Mouse (Mus musculus): Measurements from ENCODE around the gene Tead1.

DNA sequence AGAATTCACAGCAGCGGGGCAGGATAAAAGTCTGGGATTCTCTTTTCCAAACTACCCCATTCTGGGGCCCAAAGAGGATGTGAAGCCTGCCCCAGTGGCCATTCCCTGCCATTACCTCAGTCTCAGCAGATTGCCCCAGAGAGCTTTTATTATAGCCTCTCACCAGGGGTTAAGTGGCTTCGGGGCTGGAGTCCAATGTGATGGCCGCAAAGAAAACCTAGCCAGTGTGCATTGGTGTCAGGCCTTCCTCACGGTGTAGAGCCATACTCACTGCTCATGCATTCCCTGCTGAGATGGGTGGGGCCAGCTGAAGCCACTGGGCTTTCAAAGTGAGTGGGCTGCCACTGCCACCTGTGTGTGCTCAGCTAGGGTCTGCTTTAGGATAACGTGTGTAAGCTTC lies 175.4 kb downstream of the Tead1 start:
- TF ChIP-seq POLR2A (IDR thresholded peaks at IDR 0.05; ENCODE audit: low read depth, low read length) (no peak), CTCF (IDR thresholded peaks at IDR 0.05; ENCODE audit: extremely low read depth, insufficient read depth, insufficient read length, insufficient replicate concordance) (no peak)
